Mouse (Mus musculus): ENCODE measurements around the gene Auh.

Auh gene

GRCm38 (mm10) chr13:52880386-52880785, 49.1 kb downstream of the Auh start:
- intact Hi-C loops (cut with DNase I): no loop called here

GRCm38 (mm10) chr13:52879918-52880317, 49.6 kb downstream of the Auh start:
- intact Hi-C loops (cut with DNase I): no loop called here

- intact Hi-C loops (cut with DNase I): no loop called here
Observed at GRCm38 (mm10) chr13:52879291-52879690, 50.2 kb downstream of the Auh start.

GRCm38 (mm10) chr13:52878823-52879222, 50.7 kb downstream of the Auh start:
- intact Hi-C loops (cut with DNase I): no loop called here

- intact Hi-C loops (cut with DNase I): no loop called here
Observed at GRCm38 (mm10) chr13:52875541-52876325, 53.7 kb downstream of the Auh start.

GRCm38 (mm10) chr13:52875089-52875488, 54.4 kb downstream of the Auh start:
- intact Hi-C loops (cut with DNase I): no loop called here

GRCm38 (mm10) chr13:52874338-52874737, 55.1 kb downstream of the Auh start:
- intact Hi-C loops (cut with DNase I): no loop called here

GRCm38 (mm10) chr13:52873923-52874322, 55.6 kb downstream of the Auh start:
- intact Hi-C loops (cut with DNase I): no loop called here

- intact Hi-C loops (cut with DNase I): no loop called here
Observed at GRCm38 (mm10) chr13:52866005-52866792, 63.3 kb downstream of the Auh start.

GRCm38 (mm10) chr13:52863436-52863835, 66.0 kb downstream of the Auh start:
- intact Hi-C loops (cut with DNase I): no loop called here

- intact Hi-C loops (cut with DNase I): no loop called here
Observed at GRCm38 (mm10) chr13:52860006-52860685, 69.3 kb downstream of the Auh start.

- intact Hi-C loops (cut with DNase I): no loop called here
Observed at GRCm38 (mm10) chr13:52859065-52859820, 70.2 kb downstream of the Auh start.

GRCm38 (mm10) chr13:52858373-52858772, 71.1 kb downstream of the Auh start:
- intact Hi-C loops (cut with DNase I): no loop called here

GRCm38 (mm10) chr13:52857781-52858180, 71.7 kb downstream of the Auh start:
- intact Hi-C loops (cut with DNase I): no loop called here

- intact Hi-C loops (cut with DNase I): no loop called here
Observed at GRCm38 (mm10) chr13:52853536-52853935, 75.9 kb downstream of the Auh start.

GRCm38 (mm10) chr13:52851886-52852285, 77.6 kb downstream of the Auh start:
- intact Hi-C loops (cut with DNase I): no loop called here

GRCm38 (mm10) chr13:52850024-52850723, 79.3 kb downstream of the Auh start:
- intact Hi-C loops (cut with DNase I): no loop called here

- intact Hi-C loops (cut with DNase I): no loop called here
Observed at GRCm38 (mm10) chr13:52849394-52849801, 80.1 kb downstream of the Auh start.

- intact Hi-C loops (cut with DNase I): no loop called here
Observed at GRCm38 (mm10) chr13:52847481-52847880, 82.0 kb downstream of the Auh start.

GRCm38 (mm10) chr13:52847071-52847470, 82.4 kb downstream of the Auh start:
- intact Hi-C loops (cut with DNase I): no loop called here

- intact Hi-C loops (cut with DNase I): no loop called here
Observed at GRCm38 (mm10) chr13:52845618-52846017, 83.9 kb downstream of the Auh start.
